Mouse (Mus musculus) cortical plate, adult 2 months (tissue): ENCODE results near the gene Espnl.

Source experiments
- CTCF ChIP-seq: fragments of 200-500 bp; IDR thresholded peaks from 2 replicates; pipeline ENCODE4 v1.5.1; 2011; ENCODE audit warnings: mild to moderate bottlenecking, control low read depth, low read length; ENCODE audit not compliant: insufficient read depth; ENCODE audit errors: extremely low read depth
- POLR2A ChIP-seq: fragments of 200-500 bp; IDR thresholded peaks from 2 replicates; pipeline ENCODE4 v1.6.1; 2011; ENCODE audit warnings: mild to moderate bottlenecking, low read length, control low read depth; ENCODE audit not compliant: insufficient read depth; ENCODE audit errors: extremely low read depth

DNA sequence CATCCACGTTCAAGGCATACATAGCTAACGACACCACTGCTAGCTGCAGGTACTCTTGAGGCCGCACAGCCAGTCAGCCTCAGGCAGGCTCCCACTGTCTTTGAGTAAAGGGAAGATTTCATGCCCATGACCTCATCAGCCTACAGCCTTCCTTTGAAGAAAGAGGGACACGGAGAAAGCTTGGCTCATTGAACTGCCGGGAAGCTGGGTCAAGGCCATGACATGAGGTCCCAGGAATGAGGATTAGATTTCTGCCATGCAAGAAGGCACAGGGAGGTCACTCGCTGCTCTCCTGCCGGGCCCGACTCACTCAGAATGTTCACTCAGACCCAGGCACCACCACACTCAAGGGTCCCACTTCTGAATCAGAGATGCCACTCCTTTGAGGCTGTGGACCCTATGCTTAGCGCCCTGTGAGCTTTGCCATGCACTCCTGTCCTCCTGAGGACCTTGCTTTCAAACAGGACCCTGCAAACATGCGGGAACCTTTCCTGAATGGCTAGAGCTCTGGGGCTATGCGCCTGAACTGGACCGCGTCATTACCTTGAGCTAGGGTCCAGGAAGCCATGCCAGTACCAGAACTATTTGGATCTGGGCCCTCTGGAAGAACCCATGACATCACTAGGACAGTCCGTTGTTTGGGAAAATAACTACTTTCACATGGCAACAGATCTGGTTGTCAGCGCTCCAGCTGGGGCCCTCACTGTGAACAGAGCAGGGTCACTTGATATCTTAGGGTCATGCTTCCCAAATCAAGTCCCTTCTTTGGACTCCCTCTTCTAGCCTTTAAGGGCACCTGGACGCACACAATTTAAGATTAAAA, 43.2 kb downstream of the Espnl start:
- TF ChIP-seq CTCF (no peak), POLR2A (no peak)
